Mouse (Mus musculus) left cerebral cortex, adult 2 months (tissue): ENCODE data around the gene Hdac8. TPM values are rescaled to one million over a fixed set of nuclear protein-coding genes. Genes with fewer than 3 reads are reported as not detected.

ENCODE experiments used
- DNase-seq, 2 experiments: peaks; one replicate each; pipeline ENCODE4 v3.0.0; 2021 to 2022; ENCODE audit warnings: low spot score in 2 of 2, mixed read lengths in 1 of 2; ENCODE audit errors: extremely low spot score in 1 of 2
- H3K27ac ChIP-seq: fragments of 200-600 bp; 2 replicates; pipeline ENCODE4 v1.8.1; 2022
- H3K4me3 ChIP-seq: fragments of 200-600 bp; 2 replicates; pipeline ENCODE4 v1.8.1; 2022
- CTCF ChIP-seq: fragments of 200-600 bp; IDR thresholded peaks from 2 replicates; pipeline ENCODE4 v1.8.1; 2022; ENCODE audit warnings: antibody characterized with exemption, mild to moderate bottlenecking, moderate library complexity
- intact Hi-C: fragments of 180-260 bp; cut with DNase I; formaldehyde crosslinking; loops from one replicate; pipeline ENCODE4 v1.15.1; 2025
- total RNA-seq, 2 experiments: library from RNA; stranded (reverse); gene quantifications; 2 replicates each; pipeline ENCODE4 v1.2.3; 2021

The Hdac8 gene
- total RNA-seq, 2 experiments from 2014 or later: 16.0 to 16.9 TPM

DNA sequence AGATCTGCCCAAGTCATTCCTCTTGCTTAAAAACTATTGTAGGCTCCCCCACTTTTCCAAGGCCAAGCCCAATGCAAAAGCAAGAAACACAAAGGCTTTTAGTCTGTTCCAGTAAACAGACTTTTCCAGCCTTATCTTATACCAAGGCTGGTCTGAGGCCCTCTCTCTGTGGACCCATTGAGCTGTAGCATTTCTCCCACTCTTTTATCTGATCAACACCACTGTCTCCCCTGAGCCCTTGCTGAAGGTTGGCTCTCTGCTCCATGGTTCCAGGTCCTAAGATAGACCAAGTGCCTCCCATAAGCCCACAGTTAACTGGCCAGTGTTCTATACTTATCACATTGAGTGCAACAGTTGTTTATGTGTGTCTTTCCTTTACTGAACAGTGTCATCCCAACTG is 185.9 kb downstream of the Hdac8 start:
- intact Hi-C loops: no loop called here
- no peak for DNase-seq
- TF ChIP-seq CTCF: no peak
- no peak overlapping the region for H3K27ac ChIP-seq
- H3K4me3 ChIP-seq: no peak overlapping the region

DNA sequence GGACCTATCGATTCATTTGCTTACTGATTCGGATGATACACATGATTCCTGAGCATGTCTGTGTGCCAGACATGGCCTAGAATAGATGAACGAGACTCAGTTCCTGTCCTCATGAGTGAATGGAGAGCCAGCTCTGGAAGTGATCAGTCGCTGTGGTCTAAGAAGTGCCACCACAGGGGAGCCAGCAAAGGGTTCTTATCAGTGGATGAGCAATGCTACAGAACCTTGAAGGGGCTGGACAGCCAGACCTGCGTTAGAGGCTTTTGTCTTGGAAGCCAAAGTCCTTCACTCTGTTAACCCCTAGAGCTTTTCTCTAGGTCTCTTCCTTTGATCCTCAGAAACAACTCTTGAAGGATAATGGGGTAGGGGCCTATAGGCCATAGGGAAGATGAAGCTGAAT is 186.4 kb downstream of the Hdac8 start:
- intact Hi-C loops: no loop called here
- no peak for TF ChIP-seq CTCF
- Histone ChIP-seq H3K27ac (no peak overlapping the region), H3K4me3 (no peak overlapping the region)
- DNase-seq: no peak

DNA sequence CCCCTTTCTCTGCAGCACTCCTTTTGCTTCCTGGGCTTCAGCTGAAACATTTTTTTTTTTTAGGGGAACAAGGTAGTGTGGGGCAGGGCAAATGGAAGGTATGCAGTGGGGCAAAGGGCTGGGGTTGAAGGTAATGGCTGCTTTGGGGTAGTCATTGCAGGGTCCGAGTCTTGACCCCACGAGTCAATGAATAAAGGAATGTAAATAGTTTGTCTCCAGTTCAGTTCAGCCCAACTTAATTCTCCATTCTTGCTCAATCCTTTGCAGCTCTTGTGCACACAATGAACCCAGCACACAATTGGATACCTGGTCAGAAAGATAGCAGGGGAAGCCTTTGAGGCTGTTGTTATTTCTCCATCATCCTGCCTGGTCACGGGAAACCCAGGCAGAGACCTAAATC is 194.0 kb downstream of the Hdac8 start:
- no peak for DNase-seq
- Histone ChIP-seq H3K27ac (no peak overlapping the region), H3K4me3 (no peak overlapping the region)
- no peak for TF ChIP-seq CTCF
- intact Hi-C loops: no loop called here

DNA sequence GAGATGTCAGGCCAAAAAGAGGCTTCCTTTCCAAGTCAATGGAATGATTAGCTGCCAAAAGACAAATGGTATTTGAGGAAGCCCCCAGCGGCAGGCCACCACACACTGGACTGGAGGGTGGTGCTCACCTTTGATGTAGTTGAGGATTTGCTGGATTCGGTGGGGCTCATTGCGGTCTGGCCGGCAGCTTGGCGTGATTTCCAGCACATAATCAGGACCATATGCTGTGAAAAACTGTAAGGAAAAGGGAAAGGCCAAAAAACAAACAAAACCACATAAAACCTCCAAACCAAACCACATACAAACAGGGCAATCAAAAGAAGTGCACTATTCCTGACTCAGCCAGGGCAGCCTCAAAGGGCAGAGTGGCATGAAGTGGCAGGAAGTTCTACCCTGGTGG is 197.6 kb downstream of the Hdac8 start:
- Histone ChIP-seq H3K27ac (no peak overlapping the region), H3K4me3 (no peak overlapping the region)
- TF ChIP-seq CTCF: no peak
- intact Hi-C loops: no loop called here
- no peak for DNase-seq

DNA sequence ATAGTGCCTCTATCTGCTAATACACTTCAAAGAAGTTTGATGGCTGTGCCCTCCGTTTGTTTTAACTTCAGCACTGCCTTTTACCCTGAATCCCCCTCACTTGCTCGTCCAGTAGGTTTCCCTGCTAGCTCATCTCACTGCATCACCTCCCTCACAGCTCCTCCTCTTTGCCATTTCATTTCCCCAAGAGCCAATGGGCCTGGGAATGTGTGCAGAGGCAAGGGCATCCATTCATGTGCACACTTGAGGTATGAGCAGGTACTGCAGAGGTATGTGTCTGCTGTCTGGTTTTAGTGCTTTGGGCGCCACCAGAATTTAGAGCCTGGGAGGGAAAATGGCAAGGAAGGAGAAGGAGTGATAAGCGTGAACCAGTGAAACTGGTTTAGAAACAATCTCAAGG is 199.4 kb downstream of the Hdac8 start:
- no peak for TF ChIP-seq CTCF
- DNase-seq: no peak
- H3K27ac ChIP-seq: no peak overlapping the region
- intact Hi-C loops: no loop called here
- no peak overlapping the region for H3K4me3 ChIP-seq

DNA sequence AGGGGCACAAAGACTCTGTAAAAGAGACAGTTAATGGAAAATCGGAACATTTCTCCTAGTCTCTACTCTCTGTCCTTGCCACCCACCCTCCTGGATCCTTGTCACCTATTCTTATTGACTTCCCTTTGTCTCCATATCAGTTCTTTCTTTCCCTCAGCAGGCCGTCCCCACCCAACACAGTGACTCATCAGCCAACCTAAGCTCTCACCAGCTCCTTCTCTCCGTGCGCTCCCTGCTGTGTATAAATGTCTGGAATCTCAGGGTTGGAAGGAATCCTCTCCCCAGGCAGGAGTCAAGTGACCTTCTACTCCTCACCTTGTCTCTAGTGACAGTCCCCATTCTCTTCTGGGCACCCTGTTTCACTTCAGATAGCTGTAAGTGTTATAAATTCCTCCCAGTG is 200.2 kb downstream of the Hdac8 start:
- intact Hi-C loops: no loop called here
- no peak for DNase-seq
- no peak overlapping the region for H3K27ac ChIP-seq
- TF ChIP-seq CTCF: no peak
- no peak overlapping the region for H3K4me3 ChIP-seq

DNA sequence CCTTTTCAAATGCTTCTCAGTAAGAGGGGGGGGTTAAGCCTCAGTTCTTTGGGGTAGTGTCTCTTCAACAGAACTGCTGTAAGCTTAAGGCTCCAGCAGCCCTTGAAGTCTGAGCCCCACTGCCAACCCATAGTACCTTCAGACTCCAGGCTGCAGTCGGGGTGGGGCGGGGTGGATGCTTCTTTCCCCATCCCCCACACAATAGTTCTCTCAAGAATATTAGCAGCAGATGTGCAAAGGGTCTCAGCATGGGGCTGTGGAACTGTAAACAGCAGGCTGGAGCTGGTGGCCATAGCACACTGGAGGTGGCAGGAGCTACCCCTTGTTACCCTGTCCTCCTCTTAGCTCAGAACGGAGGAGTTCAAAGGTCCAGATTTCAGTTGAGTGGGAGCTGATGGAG is 202.7 kb downstream of the Hdac8 start:
- DNase-seq: no peak
- Histone ChIP-seq H3K27ac (no peak overlapping the region), H3K4me3 (no peak overlapping the region)
- intact Hi-C loops: no loop called here
- TF ChIP-seq CTCF: no peak

DNA sequence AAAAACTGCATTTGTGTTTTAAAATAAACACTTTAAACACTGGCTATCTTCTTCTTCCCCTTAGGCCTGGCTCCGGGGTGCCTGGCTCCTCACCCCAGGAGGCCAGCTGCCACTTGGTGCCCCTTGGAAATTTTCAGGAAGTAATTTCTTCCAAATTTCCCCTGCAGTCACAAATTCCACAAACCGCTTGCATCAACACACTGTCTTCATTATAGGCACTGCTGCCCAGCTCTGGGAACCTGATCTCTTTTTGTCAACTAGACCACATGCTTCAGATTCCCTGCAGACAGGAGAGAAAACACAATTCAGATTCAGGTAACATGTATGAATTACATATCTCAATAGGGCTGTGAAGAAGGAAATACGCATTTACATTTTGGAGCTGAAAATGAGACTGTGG is 220.3 kb downstream of the Hdac8 start:
- H3K4me3 ChIP-seq: no peak overlapping the region
- no peak for DNase-seq
- TF ChIP-seq CTCF: no peak
- no peak overlapping the region for H3K27ac ChIP-seq
- intact Hi-C loops: no loop called here

DNA sequence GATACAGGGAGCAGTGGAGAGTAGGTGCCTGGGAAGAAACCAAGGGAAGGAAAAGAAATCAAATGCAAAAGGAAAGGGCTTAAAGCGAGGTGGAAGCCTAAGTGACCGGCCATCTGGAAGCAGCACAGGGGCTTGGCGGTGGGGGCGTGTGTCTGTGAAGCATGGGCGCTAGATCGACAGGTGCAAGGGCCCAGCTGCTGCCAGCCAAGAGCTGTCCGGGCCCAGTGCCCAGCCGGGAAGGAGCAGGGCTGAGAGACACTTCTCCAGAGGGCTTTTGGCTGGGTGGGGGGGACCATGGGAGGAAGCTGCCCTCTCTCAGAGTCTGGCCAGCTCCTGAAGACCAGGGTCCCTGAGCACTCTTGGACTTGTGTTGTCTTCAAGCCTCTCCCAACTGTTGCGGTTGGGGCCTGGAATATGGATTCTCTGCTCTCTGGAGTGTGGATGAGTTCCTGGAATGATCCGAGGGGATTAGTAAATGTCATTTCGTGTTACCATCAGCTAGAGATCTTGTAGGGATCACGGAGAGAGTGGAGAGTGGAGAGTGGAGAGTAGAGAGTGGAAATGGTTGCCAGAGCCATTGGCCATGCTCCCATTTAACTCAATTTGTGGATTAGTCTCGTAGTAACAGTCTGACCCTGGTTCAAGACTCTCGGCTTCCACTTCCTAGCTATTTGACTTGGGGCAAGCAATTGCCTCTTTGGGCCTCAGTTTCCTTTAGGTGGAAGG is 242.4 kb downstream of the Hdac8 start:
- Histone ChIP-seq H3K4me3 (no peak overlapping the region), H3K27ac (no peak overlapping the region)
- no peak for DNase-seq
- intact Hi-C loops: no loop called here
- TF ChIP-seq CTCF: no peak

DNA sequence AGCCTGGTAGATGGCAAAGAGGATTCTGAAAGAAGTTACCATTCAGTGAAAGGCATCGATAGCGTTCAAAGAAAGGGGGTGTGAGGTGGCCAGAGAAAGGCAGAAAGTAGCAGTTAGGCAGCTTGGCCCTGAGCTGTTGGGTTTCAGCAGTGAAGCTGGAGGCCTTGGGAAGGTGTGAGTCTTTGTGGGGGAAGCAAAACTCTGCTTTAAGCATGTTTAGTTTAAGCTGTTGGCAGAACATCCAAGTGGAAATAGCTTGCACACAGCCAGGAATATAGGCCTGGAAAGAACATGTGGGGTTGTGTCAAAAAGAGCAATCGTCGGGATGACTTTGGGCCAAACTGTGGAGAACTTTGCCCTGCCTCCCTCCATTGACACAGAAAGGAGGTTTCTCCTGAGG is 245.4 kb downstream of the Hdac8 start:
- no peak for DNase-seq
- no peak overlapping the region for H3K4me3 ChIP-seq
- intact Hi-C loops: no loop called here
- TF ChIP-seq CTCF: no peak
- no peak overlapping the region for H3K27ac ChIP-seq

DNA sequence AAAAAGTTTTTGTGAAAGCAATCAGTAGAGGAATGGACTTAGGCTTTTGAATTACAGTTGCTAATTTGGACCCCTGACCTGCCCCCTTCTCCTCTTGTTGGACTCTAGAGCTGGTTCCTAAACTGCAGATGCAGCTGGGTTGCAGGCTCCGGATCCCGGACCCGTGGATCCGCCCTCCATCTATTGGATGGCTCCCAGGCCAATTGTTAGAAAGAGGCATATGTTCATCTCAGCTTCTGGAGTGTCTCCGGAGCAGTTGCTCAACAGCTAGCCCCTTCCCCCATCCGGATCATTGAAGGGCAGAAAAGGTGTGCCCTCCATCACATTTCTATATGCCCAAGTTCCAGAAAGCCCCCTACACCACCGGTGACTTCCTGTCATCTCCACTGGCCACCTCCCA is 251.3 kb downstream of the Hdac8 start:
- intact Hi-C loops: loop anchor here (5.0 kb wide), 1 partner anchor 98 kb away; no protein-coding TSS in a partner anchor

DNA sequence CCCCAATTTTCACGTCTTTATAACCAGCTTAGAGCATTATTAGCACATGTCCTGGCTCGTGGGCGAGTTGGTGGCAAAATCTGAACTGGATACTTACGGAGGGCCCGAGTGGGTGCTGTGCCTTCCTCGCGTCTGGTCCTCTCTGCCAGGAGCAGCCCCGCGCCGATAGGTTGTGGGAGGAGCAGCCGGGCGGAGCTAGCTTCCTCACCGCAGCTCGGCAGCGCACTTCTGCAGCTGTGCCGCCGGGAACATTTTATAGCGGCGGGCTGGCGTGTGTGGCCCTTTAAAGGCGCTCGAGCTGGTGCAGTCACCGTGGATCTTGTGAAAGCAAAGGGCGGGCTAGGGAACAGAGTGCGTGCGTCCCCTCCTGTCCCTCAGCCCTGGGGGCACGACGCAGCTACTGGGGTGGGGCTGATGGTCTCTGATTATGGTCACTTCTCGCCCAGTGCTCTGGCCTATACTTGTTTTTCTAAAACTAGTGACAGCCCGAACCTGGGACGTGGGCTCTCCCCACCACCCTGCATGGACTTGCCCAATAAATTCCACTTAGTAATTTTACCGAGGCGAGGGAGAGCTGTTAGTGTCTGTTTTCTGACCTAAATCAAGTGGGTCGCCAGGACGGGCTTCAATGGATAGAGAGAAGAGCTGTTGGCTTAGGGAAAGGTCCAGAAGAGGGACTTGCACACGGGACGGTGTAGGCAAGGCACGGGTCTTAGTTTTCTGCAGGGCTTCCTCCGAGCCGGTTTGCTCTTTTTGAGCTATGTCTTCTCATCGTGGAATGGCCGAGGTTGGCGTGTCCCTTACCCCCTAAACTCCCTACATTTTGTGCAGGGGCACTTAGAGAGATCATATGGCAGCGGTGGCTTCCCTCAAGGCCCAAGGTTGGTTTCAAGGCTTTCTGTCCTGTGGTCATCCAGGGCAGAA is 253.0 kb downstream of the Hdac8 start, which contains the start of gene Cited1:
Cited1 (minus strand) TSS at position 245 of the 924 bp plus-strand sequence.
- no peak for TF ChIP-seq CTCF
- Histone ChIP-seq H3K4me3 (peak within 1 kb of the TSS; percentile 47), H3K27ac (no peak within 1 kb of the TSS)
- intact Hi-C loops: loop anchor here (2.0 to 5.0 kb wide), 2 partner anchors 100 to 225 kb away; no protein-coding TSS in a partner anchor
- peak; percentile 47 to 58 for DNase-seq

More for the DNA sequence above, 251.3 kb downstream of the Hdac8 start:
- no peak overlapping the region for H3K27ac ChIP-seq
- no peak overlapping the region for H3K4me3 ChIP-seq
- no peak for TF ChIP-seq CTCF
- DNase-seq: peak in 1 of 2 experiments; percentile 21
